Mouse (Mus musculus) lung, embryonic 14.5 days (tissue): ENCODE data around the gene Ttc29. TPM values are rescaled to one million over a fixed set of nuclear protein-coding genes. Genes with fewer than 3 reads are reported as not detected.

Source experiments
- ATAC-seq: fragments of 200-750 bp; cut with Nextera tagmentation; 2 replicates; pipeline ENCODE4 v1.8.0; 2017; ENCODE audit warnings: mild to moderate bottlenecking, moderate TSS enrichment, moderate library complexity; ENCODE audit not compliant: insufficient read depth
- DNase-seq: peaks from one replicate; pipeline ENCODE4 v3.0.0-alpha.2; 2015
- H3K27ac ChIP-seq: fragments of 300-500 bp; sonication (generic); 2 replicates; pipeline ENCODE4 v1.5.1; 2014; ENCODE audit warnings: low read depth, mild to moderate bottlenecking, moderate library complexity
- H3K27me3 ChIP-seq: fragments of 300-500 bp; sonication (generic); 2 replicates; pipeline ENCODE4 v1.6.1; 2014; ENCODE audit warnings: low read length, control low read depth; ENCODE audit not compliant: insufficient read depth
- H3K36me3 ChIP-seq: fragments of 300-500 bp; sonication (generic); 2 replicates; pipeline ENCODE4 v1.6.1; 2014; ENCODE audit warnings: control low read depth; ENCODE audit not compliant: insufficient read depth
- H3K4me1 ChIP-seq: fragments of 300-500 bp; sonication (generic); 2 replicates; pipeline ENCODE4 v1.6.1; 2014; ENCODE audit warnings: antibody characterized with exemption, control low read depth; ENCODE audit not compliant: insufficient read depth
- H3K4me2 ChIP-seq: fragments of 300-500 bp; sonication (generic); 2 replicates; pipeline ENCODE4 v1.6.1; 2014; ENCODE audit warnings: mild to moderate bottlenecking
- H3K4me3 ChIP-seq: fragments of 300-500 bp; sonication (generic); 2 replicates; pipeline ENCODE4 v1.5.1; 2014; ENCODE audit warnings: low read depth, low read length
- H3K9ac ChIP-seq: fragments of 300-500 bp; sonication (generic); 2 replicates; pipeline ENCODE4 v1.6.1; 2014
- H3K9me3 ChIP-seq: fragments of 300-500 bp; sonication (generic); 2 replicates; pipeline ENCODE4 v1.6.1; 2016; ENCODE audit warnings: low read depth, low read length, control low read depth
- CTCF ChIP-seq: IDR thresholded peaks from 2 replicates; pipeline ENCODE4 v1.5.1; 2016; ENCODE audit warnings: antibody characterized with exemption, low read depth
- WGBS: fragments of 180-500 bp; shearing (Covaris S2); extraction: QIAGEN DNeasy Blood & Tissue Kit; methylation state at CpG from one replicate; pipeline ENCODE4 v1.1.7; 2014; 5-methylcytosine and 5-hydroxymethylcytosine counted together
- polyA plus RNA-seq: library from polyadenylated mRNA; unstranded; fragments of >200 nt; fragmentation: Nextera tagmentation; extraction: Ambion mirVana; gene quantifications from 2 replicates; pipeline ENCODE4 v1.2.1, GENCODE M21; 2014

The Ttc29 gene
- 0.23 TPM in 1 of 2 replicates, not detected in the other for polyA plus RNA-seq

- Histone ChIP-seq H3K4me1 (no peaks in the 10 kb centered on the region), H3K36me3 (no peaks in the 10 kb centered on the region), H3K27ac (no peak within 1 kb of the TSS), H3K4me2 (peak within 1 kb of the TSS; percentile 46), H3K4me3 (no peak within 1 kb of the TSS), H3K9me3 (no peaks in the 10 kb centered on the region), H3K27me3 (no peaks in the 10 kb centered on the region), H3K9ac (no peak within 1 kb of the TSS)
- TF ChIP-seq CTCF, result no peak
- DNase-seq (peak; percentile 96), ATAC-seq (peak; percentile 99)
- WGBS, result under 1% methylated on average over 11 of the region's 11 CpGs
Observed at GRCm38 (mm10) chr8:78213074-78213473, at the start of gene Ttc29. TSS of gene Ttc29 (plus strand) at chr8:78213297.

GRCm38 (mm10) chr8:78171351-78171750 lies 41.7 kb upstream of the Ttc29 start:
- ATAC-seq (no peak), DNase-seq (no peak)
- Histone ChIP-seq H3K4me3 (no peak overlapping the region), H3K4me2 (no peak overlapping the region), H3K27me3 (no peaks in the 10 kb centered on the region), H3K9ac (no peak overlapping the region), H3K36me3 (no peaks in the 10 kb centered on the region), H3K27ac (no peak overlapping the region), H3K4me1 (no peaks in the 10 kb centered on the region), H3K9me3 (peaks cover 3% of the 10 kb centered on the region; the same call in 1 of the 2 replicates)
- TF ChIP-seq CTCF, result no peak
- WGBS, result 72% methylated on average over 1 of the region's 1 CpGs

DNA sequence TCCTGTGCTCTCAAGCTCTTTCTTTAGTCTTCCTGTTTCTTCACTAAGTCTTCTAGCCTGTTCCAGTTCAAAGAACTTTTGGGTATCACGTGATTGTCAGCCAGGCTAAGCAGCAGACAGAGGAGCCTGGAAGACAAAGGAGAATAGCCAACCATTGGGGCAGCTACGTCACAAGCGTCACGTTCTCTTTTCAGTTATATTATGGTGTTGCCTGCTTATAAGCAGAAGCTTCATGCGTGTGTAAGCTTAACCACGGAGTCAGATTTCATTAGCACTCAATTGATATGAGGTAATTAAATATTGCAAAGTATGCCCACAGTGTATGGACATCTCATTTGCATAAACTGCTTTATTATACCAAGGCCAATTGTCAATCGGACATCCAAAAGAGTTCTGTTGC lies 30.4 kb upstream of the Ttc29 start:
- 78% methylated on average over 7 of the region's 7 CpGs for WGBS
- Histone ChIP-seq H3K4me2 (no peak overlapping the region), H3K4me3 (no peak overlapping the region), H3K27me3 (no peaks in the 10 kb centered on the region), H3K36me3 (no peaks in the 10 kb centered on the region), H3K27ac (no peak overlapping the region), H3K4me1 (no peaks in the 10 kb centered on the region), H3K9me3 (no peaks in the 10 kb centered on the region), H3K9ac (no peak overlapping the region)
- DNase-seq (no peak), ATAC-seq (no peak)
- TF ChIP-seq CTCF, result no peak

- ATAC-seq, result no peak
- TF ChIP-seq CTCF, result no peak
- WGBS, result 86% methylated on average over 6 of the region's 6 CpGs
Observed at GRCm38 (mm10) chr8:78183414-78183813, 29.7 kb upstream of the Ttc29 start.

DNA sequence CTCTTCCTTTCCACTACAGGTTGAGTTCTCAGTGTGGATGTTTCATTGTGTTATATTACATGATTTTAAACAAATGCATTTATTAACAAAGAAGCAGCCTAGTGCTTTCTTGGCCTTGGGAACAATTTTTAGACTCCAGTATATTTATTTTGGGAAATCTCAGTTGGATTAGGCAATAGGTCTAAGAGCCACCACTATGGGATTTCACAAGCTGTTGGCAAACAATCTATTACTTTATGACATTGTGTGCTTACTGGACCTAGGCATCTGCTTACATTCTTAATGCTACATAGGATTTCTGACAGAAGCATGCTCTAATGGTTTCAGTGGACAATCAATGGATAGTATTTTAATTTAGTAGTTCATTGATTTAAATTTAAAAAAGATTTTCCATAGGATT lies 26.0 kb upstream of the Ttc29 start:
- Histone ChIP-seq H3K36me3 (no peaks in the 10 kb centered on the region), H3K9me3 (no peaks in the 10 kb centered on the region), H3K4me1 (no peaks in the 10 kb centered on the region), H3K27ac (no peak overlapping the region), H3K4me3 (no peak overlapping the region), H3K27me3 (no peaks in the 10 kb centered on the region), H3K9ac (no peak overlapping the region), H3K4me2 (no peak overlapping the region)
- DNase-seq (no peak), ATAC-seq (no peak)
- no peak for TF ChIP-seq CTCF

More at GRCm38 (mm10) chr8:78183414-78183813, 29.7 kb upstream of the Ttc29 start:
- Histone ChIP-seq H3K4me3 (no peak overlapping the region), H3K27ac (no peak overlapping the region), H3K9me3 (no peaks in the 10 kb centered on the region), H3K27me3 (no peaks in the 10 kb centered on the region), H3K9ac (no peak overlapping the region), H3K4me2 (no peak overlapping the region), H3K36me3 (no peaks in the 10 kb centered on the region), H3K4me1 (no peaks in the 10 kb centered on the region)
- no peak for DNase-seq

GRCm38 (mm10) chr8:78204229-78204628 lies 8.9 kb upstream of the Ttc29 start:
- no peak overlapping the region for H3K9ac ChIP-seq
- H3K4me1 ChIP-seq, result no peaks in the 10 kb centered on the region
- H3K27me3 ChIP-seq, result no peaks in the 10 kb centered on the region
- no peak overlapping the region for H3K4me3 ChIP-seq
- ATAC-seq (no peak), DNase-seq (peak; percentile 61)
- no peak overlapping the region for H3K4me2 ChIP-seq
- TF ChIP-seq CTCF, result peak; percentile 60
- H3K9me3 ChIP-seq, result no peaks in the 10 kb centered on the region
- 24% methylated on average over 5 of the region's 5 CpGs for WGBS
- no peaks in the 10 kb centered on the region for H3K36me3 ChIP-seq
- no peak overlapping the region for H3K27ac ChIP-seq

- Histone ChIP-seq H3K4me2 (no peak overlapping the region), H3K27me3 (no peaks in the 10 kb centered on the region), H3K9me3 (no peaks in the 10 kb centered on the region), H3K36me3 (no peaks in the 10 kb centered on the region), H3K4me3 (no peak overlapping the region), H3K4me1 (no peaks in the 10 kb centered on the region), H3K9ac (no peak overlapping the region), H3K27ac (no peak overlapping the region)
- 49% methylated on average over 3 of the region's 3 CpGs for WGBS
- TF ChIP-seq CTCF, result no peak
- DNase-seq (no peak), ATAC-seq (no peak)
Observed at GRCm38 (mm10) chr8:78210424-78210823, 2.7 kb upstream of the Ttc29 start.

GRCm38 (mm10) chr8:78214645-78215044 lies 1.5 kb downstream of the Ttc29 start:
- no peak overlapping the region for H3K4me2 ChIP-seq
- H3K4me1 ChIP-seq, result no peaks in the 10 kb centered on the region
- no peaks in the 10 kb centered on the region for H3K36me3 ChIP-seq
- no peak for ATAC-seq
- 26% methylated on average over 3 of the region's 3 CpGs for WGBS
- no peak overlapping the region for H3K9ac ChIP-seq
- H3K9me3 ChIP-seq, result no peaks in the 10 kb centered on the region
- no peaks in the 10 kb centered on the region for H3K27me3 ChIP-seq
- no peak for TF ChIP-seq CTCF
- H3K4me3 ChIP-seq, result no peak overlapping the region
- DNase-seq, result no peak
- no peak overlapping the region for H3K27ac ChIP-seq
